Mouse (Mus musculus) thymus, adult 2 months (tissue): ENCODE measurements at regions not wholly inside any gene's neighbourhood (a gene's known extent, or its start where the extent isn't known, plus 50 kb on each side); places are given as distances from the start of the nearest gene placed in this dataset.

Source experiments
- CTCF ChIP-seq: fragments of 200-500 bp; IDR thresholded peaks from 2 replicates; pipeline ENCODE4 v1.5.1; 2012; ENCODE audit warnings: mild to moderate bottlenecking, control low read depth, low read length, moderate library complexity, borderline replicate concordance; ENCODE audit not compliant: control insufficient read depth, poor library complexity, insufficient read depth; ENCODE audit errors: extremely low read depth
- POLR2A ChIP-seq: fragments of 200-500 bp; IDR thresholded peaks from 2 replicates; pipeline ENCODE4 v1.6.1; 2012; ENCODE audit warnings: mild to moderate bottlenecking, low read length, control low read depth, moderate library complexity; ENCODE audit not compliant: control insufficient read depth, poor library complexity, insufficient read depth; ENCODE audit errors: extremely low read depth

- TF ChIP-seq CTCF (no peak), POLR2A (no peak)
Observed at GRCm38 (mm10) chr17:75916590-75916989, 364.8 kb upstream of the Fam98a start.
